19 mouse cellular contexts compared by ENCODE assay signal in genomic region chr9:15562353-15562752, GRCm38 (mm10).
"Had no signal": no experiment of that assay in that cellular context is flagged by ENCODE, and none has a peak within 500 bp of the region (broad histone marks: within the 10 kb centered on the region; RNA-seq: fewer than 3 reads in every experiment).

No protein-coding gene starts in this region.

- H3K36me3 ChIP-seq: kidney, embryonic 15.5 days; limb, embryonic 10.5 days; limb, embryonic 13.5 days; lung, embryonic 15.5 days; midbrain, embryonic 10.5 days; midbrain, embryonic 13.5 days had no signal

- H3K27ac ChIP-seq: kidney, embryonic 15.5 days; layer of hippocampus, adult 2 months; limb, embryonic 10.5 days; limb, embryonic 13.5 days; lung, embryonic 15.5 days; midbrain, embryonic 10.5 days; midbrain, embryonic 13.5 days had no signal

- ATAC-seq: inflammation-experienced regulatory T-cells, adult 6 months; midbrain, embryonic 13.5 days had no signal

- DNase-seq: kidney, adult 11 months; kidney, adult 8-10 months; kidney, postnatal 14 days; kidney, postnatal 4 days; layer of hippocampus, adult 9-11 months; lung, adult 18-20 months; lung, postnatal 10 days; lung, postnatal 36 days; thymus, adult 18-20 months; thymus, postnatal 36 days had no signal

- H3K27me3 ChIP-seq: kidney, embryonic 15.5 days; limb, embryonic 13.5 days; lung, embryonic 15.5 days; midbrain, embryonic 13.5 days had no signal

- H3K9me3 ChIP-seq: kidney, embryonic 15.5 days; limb, embryonic 10.5 days; limb, embryonic 13.5 days; lung, embryonic 15.5 days; midbrain, embryonic 10.5 days; midbrain, embryonic 13.5 days had no signal

- H3K4me1 ChIP-seq: kidney, embryonic 15.5 days; lung, embryonic 15.5 days; megakaryocyte, embryonic 14.5 days; midbrain, embryonic 13.5 days had no signal

- H3K4me3 ChIP-seq: kidney, embryonic 15.5 days; layer of hippocampus, adult 2 months; limb, embryonic 10.5 days; limb, embryonic 13.5 days; lung, embryonic 15.5 days; megakaryocyte, embryonic 14.5 days; midbrain, embryonic 10.5 days; midbrain, embryonic 13.5 days had no signal

- H3K9ac ChIP-seq: kidney, embryonic 15.5 days; limb, embryonic 13.5 days; lung, embryonic 15.5 days; midbrain, embryonic 13.5 days had no signal

- H3K4me2 ChIP-seq: kidney, embryonic 15.5 days; limb, embryonic 13.5 days; lung, embryonic 15.5 days; midbrain, embryonic 13.5 days had no signal
